Mouse (Mus musculus) kidney, embryonic 16.5 days (tissue): ENCODE data around the gene Gm20390. TPM values are rescaled to one million over a fixed set of nuclear protein-coding genes. Genes with fewer than 3 reads are reported as not detected.

ENCODE experiments used
- ATAC-seq: fragments of 200-750 bp; cut with Nextera tagmentation; 2 replicates; pipeline ENCODE4 v1.8.0; 2017; ENCODE audit warnings: moderate TSS enrichment; ENCODE audit not compliant: low FRiP score, low TSS enrichment
- H3K27ac ChIP-seq: fragments of 300-500 bp; sonication (generic); 2 replicates; pipeline ENCODE4 v1.5.1; 2014; ENCODE audit warnings: low read length
- H3K27me3 ChIP-seq: fragments of 300-500 bp; sonication (generic); 2 replicates; pipeline ENCODE4 v1.6.1; 2014; ENCODE audit warnings: low read length, control low read depth, mixed read lengths; ENCODE audit not compliant: insufficient read depth
- H3K36me3 ChIP-seq: fragments of 300-500 bp; sonication (generic); 2 replicates; pipeline ENCODE4 v1.6.1; 2014; ENCODE audit warnings: low read length, control low read depth, mixed read lengths; ENCODE audit not compliant: insufficient read depth
- H3K4me1 ChIP-seq: fragments of 300-500 bp; sonication (generic); 2 replicates; pipeline ENCODE4 v1.6.1; 2014; ENCODE audit warnings: low read length, control low read depth, mixed read lengths; ENCODE audit not compliant: insufficient read depth
- H3K4me2 ChIP-seq: fragments of 300-500 bp; sonication (generic); replicated peaks from 2 replicates; pipeline ENCODE4 v1.6.1; 2014; ENCODE audit warnings: low read depth, low read length
- H3K4me3 ChIP-seq: fragments of 300-500 bp; sonication (generic); 2 replicates; pipeline ENCODE4 v1.5.1; 2014; ENCODE audit warnings: mild to moderate bottlenecking, low read length
- H3K9ac ChIP-seq: fragments of 300-500 bp; sonication (generic); replicated peaks from 2 replicates; pipeline ENCODE4 v1.6.1; 2014; ENCODE audit warnings: low read length
- H3K9me3 ChIP-seq: fragments of 300-500 bp; sonication (generic); 2 replicates; pipeline ENCODE4 v1.6.1; 2016; ENCODE audit warnings: low read length, control low read depth
- WGBS: fragments of 180-500 bp; shearing (Covaris S2); extraction: QIAGEN DNeasy Blood & Tissue Kit; methylation state at CpG from one replicate; pipeline ENCODE4 v1.1.7; 2014; 5-methylcytosine and 5-hydroxymethylcytosine counted together
- polyA plus RNA-seq: library from polyadenylated mRNA; unstranded; fragments of >200 nt; fragmentation: Nextera tagmentation; extraction: Ambion mirVana; gene quantifications from 2 replicates; pipeline ENCODE4 v1.2.1, GENCODE M21; 2015

The Gm20390 gene
- polyA plus RNA-seq, 1 experiment from 2014 or later, result 448 TPM

DNA sequence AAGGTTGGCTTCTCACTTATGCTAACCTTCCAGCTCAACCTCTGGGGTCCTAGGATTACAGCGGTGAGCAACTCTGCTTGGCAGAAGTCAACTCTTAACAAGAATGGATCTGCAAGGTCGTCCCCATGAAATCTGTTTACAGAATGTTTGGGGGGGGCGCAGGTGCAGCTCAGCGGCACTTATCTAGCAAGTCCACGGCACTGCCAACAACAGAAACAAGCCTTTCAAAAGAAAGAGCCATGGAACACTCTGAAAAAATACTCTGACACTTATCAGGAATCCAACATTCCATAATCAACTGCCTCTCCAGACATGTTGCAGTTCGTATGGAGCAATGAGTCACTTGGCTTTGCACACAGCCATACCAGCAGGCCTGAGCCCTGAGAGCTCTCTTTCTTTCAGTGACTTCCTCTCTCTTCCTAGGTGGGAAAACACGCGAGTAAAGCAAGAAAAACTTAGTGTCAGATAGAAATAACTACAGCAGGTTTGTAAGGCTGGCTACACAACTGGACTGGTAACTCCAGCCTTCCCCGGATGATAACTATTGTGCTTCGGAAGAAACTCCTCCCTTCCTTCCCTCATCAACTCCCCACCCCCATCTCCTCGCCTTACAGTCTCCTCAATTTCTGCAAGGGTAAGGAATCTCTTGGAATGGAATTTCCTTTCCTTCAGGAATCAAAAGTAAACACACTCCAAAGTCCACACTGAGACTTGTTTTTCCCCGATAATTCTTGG is 20.4 kb upstream of the Gm20390 start:
- H3K9me3 ChIP-seq, result no peaks in the 10 kb centered on the region
- no peak overlapping the region for H3K9ac ChIP-seq
- WGBS, result 50% methylated on average over 12 of the region's 12 CpGs
- no peak overlapping the region for H3K4me3 ChIP-seq
- H3K27me3 ChIP-seq, result no peaks in the 10 kb centered on the region
- no peak for ATAC-seq
- 0 out of 2 replicates have a peak overlapping the region, but pooled peaks have one; percentile 4 for H3K4me2 ChIP-seq
- 0 out of 2 replicates have a peak, but pooled peaks cover 7% of the 10 kb centered on the region for H3K4me1 ChIP-seq
- H3K27ac ChIP-seq, result peak overlapping the region; percentile 64
- H3K36me3 ChIP-seq, result no peaks in the 10 kb centered on the region

DNA sequence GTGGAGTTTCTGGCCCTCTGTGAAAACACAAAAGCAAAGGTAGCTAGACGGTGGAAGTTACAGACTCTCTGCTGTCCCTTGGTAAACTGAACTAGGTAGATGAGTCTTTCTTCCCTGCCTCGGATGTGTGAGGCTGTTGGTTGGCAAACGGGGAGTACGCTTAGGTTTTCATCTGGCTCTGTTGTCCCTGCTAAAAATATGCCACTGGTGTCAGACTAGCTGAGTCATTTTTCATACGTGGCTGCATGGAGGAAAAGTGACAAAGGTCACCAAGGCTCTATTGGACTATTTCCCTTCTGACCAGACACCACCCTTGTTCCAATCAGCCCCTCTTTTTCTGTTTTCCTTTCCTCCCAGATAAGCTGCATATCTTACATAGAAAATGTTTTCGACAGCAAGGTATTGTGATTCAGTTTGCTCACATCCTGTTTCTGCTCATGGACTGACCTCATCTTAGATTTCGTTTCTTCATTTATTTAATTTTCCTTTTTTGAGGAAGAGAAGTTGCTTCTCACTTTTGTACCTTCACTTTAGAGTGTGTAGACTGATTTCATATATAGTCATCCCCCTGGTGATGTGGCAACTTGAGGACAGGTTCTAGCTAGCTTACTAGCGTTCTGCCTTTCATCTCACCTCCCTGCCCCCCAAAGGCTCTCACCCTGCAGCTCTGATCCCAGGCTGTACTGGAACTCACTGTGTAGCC is 19.7 kb upstream of the Gm20390 start:
- ATAC-seq, result no peak

DNA sequence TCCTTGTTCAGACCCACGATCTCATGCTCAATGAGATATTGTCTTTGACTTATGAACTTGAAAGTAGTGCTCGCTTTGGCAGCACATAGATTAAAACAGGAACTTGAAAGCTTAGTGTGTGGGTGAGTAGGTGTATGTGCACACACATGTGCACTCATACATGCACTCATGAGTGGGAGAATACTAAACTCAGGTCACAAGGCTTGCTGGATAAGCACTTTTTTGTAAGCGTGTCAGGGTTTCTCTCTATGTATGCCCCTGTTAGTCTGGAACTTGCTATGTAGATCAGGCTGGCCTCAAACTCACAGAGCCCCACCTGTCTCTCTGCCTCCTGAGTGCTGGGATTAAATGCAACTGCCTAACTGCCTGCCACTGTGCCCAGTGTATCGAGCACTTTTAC is 18.9 kb upstream of the Gm20390 start:
- H3K9ac ChIP-seq, result no peak overlapping the region
- H3K4me1 ChIP-seq, result 0 out of 2 replicates have a peak, but pooled peaks cover 7% of the 10 kb centered on the region
- no peak overlapping the region for H3K4me3 ChIP-seq
- peak overlapping the region; percentile 67; the same call in 1 of the 2 replicates for H3K27ac ChIP-seq
- H3K27me3 ChIP-seq, result no peaks in the 10 kb centered on the region
- no peaks in the 10 kb centered on the region for H3K36me3 ChIP-seq
- 85% methylated on average over 4 of the region's 4 CpGs for WGBS
- no peak for ATAC-seq
- no peaks in the 10 kb centered on the region for H3K9me3 ChIP-seq
- no peak overlapping the region for H3K4me2 ChIP-seq

More for the DNA sequence above, 19.7 kb upstream of the Gm20390 start:
- Histone ChIP-seq H3K4me1 (0 out of 2 replicates have a peak, but pooled peaks cover 7% of the 10 kb centered on the region), H3K27me3 (no peaks in the 10 kb centered on the region), H3K27ac (peak overlapping the region; percentile 67), H3K4me2 (no peak overlapping the region), H3K9me3 (no peaks in the 10 kb centered on the region), H3K9ac (no peak overlapping the region), H3K36me3 (no peaks in the 10 kb centered on the region), H3K4me3 (no peak overlapping the region)
- WGBS, result 61% methylated on average over 8 of the region's 8 CpGs

DNA sequence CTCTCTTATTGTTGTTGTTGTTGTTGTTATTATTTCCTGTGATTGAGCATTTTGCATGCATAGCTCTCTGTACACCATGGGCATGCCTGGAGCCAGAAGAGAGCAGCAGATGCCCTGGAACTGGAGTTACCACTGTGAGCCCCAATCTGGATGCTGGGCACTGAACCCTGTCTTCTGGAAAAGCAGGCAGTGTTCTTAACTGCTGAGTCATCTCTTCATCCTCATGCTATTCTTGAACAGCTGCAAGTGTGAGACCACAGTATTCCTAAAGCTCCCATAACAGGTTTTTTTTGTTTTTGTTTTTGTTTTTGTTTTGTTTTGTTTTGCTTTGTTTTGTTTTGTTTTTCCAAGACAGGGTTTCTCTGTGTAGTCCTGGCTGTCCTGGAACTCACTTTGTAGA is 18.2 kb upstream of the Gm20390 start:
- Histone ChIP-seq H3K36me3 (no peaks in the 10 kb centered on the region), H3K4me2 (no peak overlapping the region), H3K9me3 (no peaks in the 10 kb centered on the region), H3K9ac (no peak overlapping the region), H3K4me1 (0 out of 2 replicates have a peak, but pooled peaks cover 7% of the 10 kb centered on the region), H3K27me3 (no peaks in the 10 kb centered on the region), H3K27ac (no peak overlapping the region), H3K4me3 (no peak overlapping the region)
- no peak for ATAC-seq

DNA sequence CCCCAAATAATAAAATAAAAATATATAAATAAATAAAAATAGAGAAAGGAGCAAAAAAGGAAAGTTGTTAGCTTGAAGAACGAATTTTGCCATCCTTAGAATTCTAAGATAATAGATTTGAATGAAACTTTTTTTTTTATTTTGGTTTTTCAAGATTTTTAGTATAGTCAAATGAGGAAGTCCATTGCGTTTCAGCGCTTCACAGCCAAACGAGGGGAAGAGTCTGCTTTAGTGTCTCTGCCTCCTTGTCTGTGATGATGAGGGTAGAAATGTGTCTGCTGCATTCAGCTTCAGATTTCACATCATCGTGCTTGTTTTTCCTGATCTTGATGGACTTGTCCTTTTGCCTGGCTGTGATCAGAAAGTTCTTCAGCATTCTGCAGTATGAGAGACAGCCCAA is 17.2 kb upstream of the Gm20390 start:
- Histone ChIP-seq H3K27ac (no peak overlapping the region), H3K4me2 (no peak overlapping the region), H3K9ac (no peak overlapping the region), H3K4me1 (0 out of 2 replicates have a peak, but pooled peaks cover 7% of the 10 kb centered on the region), H3K27me3 (no peaks in the 10 kb centered on the region), H3K9me3 (no peaks in the 10 kb centered on the region), H3K4me3 (no peak overlapping the region), H3K36me3 (no peaks in the 10 kb centered on the region)
- ATAC-seq, result no peak
- 86% methylated on average over 5 of the region's 5 CpGs for WGBS

DNA sequence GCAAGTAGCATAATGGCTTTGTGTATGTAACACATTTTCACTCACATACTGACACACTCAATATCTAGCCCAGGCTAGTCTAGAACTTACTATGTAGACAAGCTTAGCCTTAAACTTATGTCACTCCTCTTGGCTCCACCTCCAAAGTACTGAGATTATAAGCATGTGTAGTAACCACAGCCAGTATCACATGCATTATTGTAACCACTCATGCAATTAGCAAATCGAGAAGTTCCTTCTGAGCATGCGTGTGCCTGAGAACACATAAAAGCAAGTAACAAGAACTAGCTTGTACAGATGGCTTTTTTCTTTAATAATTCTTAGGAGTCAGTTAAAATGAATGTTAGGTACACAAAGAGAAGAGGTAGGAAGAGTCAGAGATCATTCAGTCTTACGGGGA is 16.5 kb upstream of the Gm20390 start:
- H3K4me3 ChIP-seq, result no peak overlapping the region
- H3K27me3 ChIP-seq, result no peaks in the 10 kb centered on the region
- no peak overlapping the region for H3K9ac ChIP-seq
- no peaks in the 10 kb centered on the region for H3K36me3 ChIP-seq
- H3K9me3 ChIP-seq, result no peaks in the 10 kb centered on the region
- H3K4me2 ChIP-seq, result no peak overlapping the region
- 0 out of 2 replicates have a peak, but pooled peaks cover 7% of the 10 kb centered on the region for H3K4me1 ChIP-seq
- no peak overlapping the region for H3K27ac ChIP-seq
- no peak for ATAC-seq
- WGBS, result 84% methylated on average over 3 of the region's 3 CpGs

DNA sequence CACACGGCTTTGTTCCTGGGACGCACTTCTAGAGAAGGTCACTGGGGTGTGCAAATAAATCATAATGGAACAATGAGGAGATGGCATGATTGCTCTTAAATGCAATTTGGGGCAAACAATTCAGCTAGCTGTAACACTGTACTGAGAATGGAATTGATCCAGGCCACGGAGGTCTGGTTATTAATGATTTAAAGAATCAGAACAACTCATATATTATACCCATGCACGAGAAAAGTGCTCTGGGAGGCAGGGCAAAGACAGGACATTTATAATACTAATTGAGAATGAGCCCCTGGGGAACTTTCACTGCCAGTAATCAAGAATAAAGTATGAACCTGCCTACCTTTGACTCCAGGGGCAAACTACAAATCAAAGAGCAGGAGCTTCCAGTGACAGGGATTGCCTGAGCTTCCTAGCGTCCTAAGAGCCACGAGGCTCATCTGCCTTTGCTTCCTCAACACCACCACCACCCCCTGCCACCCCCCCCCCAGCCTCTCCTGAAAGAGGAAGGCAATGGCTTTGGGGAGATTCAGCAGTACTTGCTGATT is 11.5 kb upstream of the Gm20390 start:
- Histone ChIP-seq H3K4me3 (no peak overlapping the region), H3K36me3 (no peaks in the 10 kb centered on the region), H3K27ac (no peak overlapping the region), H3K9me3 (no peaks in the 10 kb centered on the region), H3K4me2 (no peak overlapping the region), H3K27me3 (no peaks in the 10 kb centered on the region), H3K9ac (no peak overlapping the region), H3K4me1 (no peaks in the 10 kb centered on the region)
- 19% methylated on average over 6 of the region's 6 CpGs for WGBS
- no peak for ATAC-seq

DNA sequence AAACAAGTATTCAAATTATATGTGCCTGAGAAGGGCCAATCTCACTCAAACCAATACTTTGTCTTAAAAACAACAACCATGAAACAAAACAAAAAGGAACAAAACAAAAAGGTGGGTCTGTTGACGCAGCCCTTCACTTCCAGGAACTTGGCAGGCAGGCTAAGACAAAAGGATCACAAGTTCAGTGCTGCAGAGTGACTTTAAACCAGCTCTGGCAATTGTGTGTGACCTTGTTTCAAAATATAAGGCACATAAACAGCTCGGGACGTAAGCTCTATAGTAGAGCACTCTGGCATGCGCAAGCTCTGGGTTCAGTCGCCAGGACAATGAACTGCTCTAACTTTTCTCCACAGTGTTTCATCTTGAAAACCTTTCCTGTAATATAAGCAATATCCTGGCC is 4.9 kb upstream of the Gm20390 start:
- Histone ChIP-seq H3K4me3 (no peak overlapping the region), H3K4me1 (peaks cover 4% of the 10 kb centered on the region; the same call in 1 of the 2 replicates), H3K9ac (no peak overlapping the region), H3K9me3 (no peaks in the 10 kb centered on the region), H3K4me2 (no peak overlapping the region), H3K27ac (no peak overlapping the region), H3K36me3 (no peaks in the 10 kb centered on the region), H3K27me3 (no peaks in the 10 kb centered on the region)
- ATAC-seq, result no peak
- WGBS, result 90% methylated on average over 5 of the region's 5 CpGs

DNA sequence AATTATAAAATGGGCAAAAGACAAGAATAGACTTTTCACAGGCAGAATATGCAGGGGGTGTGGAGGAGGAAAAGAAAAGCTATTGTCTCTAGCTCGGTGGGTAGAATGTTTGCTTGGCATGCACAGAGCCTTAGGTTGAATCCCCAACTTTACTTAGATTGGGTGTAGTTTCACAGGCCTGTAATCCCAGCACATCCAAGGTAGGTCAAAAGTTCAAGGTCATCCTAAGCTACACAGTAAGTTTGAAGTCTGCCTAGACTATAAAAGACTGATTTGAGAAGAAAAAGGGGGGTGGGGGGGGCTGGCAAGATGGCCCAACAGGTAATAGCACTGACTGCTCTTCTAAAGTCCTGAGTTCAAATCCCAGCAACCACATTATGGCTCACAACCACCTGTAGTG is 1.7 kb upstream of the Gm20390 start:
- Histone ChIP-seq H3K27ac (no peak overlapping the region), H3K4me3 (no peak overlapping the region), H3K36me3 (peaks cover 10% of the 10 kb centered on the region), H3K4me1 (peaks cover 8% of the 10 kb centered on the region), H3K9me3 (no peaks in the 10 kb centered on the region), H3K9ac (no peak overlapping the region), H3K4me2 (no peak overlapping the region), H3K27me3 (no peaks in the 10 kb centered on the region)
- 71% methylated on average over 1 of the region's 1 CpGs for WGBS
- no peak for ATAC-seq

DNA sequence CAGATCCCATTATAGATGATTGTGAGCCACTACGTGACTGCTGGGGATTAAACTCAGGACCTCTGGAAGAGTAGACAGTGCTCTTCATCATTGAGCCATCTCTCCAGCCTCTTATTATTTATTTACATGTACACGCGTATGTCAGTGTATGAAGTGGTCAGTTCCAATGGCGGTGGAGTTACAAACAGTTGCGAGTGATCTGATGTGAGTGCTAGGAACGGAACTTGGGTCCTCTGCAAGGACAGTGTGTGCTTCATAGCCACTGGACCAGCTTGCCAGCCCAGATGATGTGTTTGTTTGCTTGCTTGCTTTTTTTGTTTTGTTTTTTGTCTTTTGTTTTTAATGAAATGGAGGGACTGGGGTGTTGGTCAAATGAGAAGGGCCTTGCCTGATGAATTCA is 1.1 kb upstream of the Gm20390 start:
- H3K4me1 ChIP-seq, result peaks cover 8% of the 10 kb centered on the region
- peaks cover 16% of the 10 kb centered on the region for H3K36me3 ChIP-seq
- H3K9ac ChIP-seq, result no peak overlapping the region
- no peaks in the 10 kb centered on the region for H3K9me3 ChIP-seq
- H3K4me3 ChIP-seq, result no peak overlapping the region
- H3K4me2 ChIP-seq, result no peak overlapping the region; the same call in 1 of the 2 replicates
- no peak for ATAC-seq
- 98% methylated on average over 6 of the region's 6 CpGs for WGBS
- H3K27ac ChIP-seq, result no peak overlapping the region
- no peaks in the 10 kb centered on the region for H3K27me3 ChIP-seq
